Mouse (Mus musculus) midbrain, embryonic 13.5 days (tissue): ENCODE data around the gene Vmn1r127. TPM values are rescaled to one million over a fixed set of nuclear protein-coding genes. Genes with fewer than 3 reads are reported as not detected.
"Not testable (repeated sequence)": the region's sequence is repeated elsewhere in the genome, so short reads cannot be mapped to it uniquely, and the experiment has no call there.

Source experiments
- ATAC-seq: fragments of 200-750 bp; cut with Nextera tagmentation; 2 replicates; pipeline ENCODE4 v1.8.0; 2017; ENCODE audit warnings: mild to moderate bottlenecking, moderate TSS enrichment, moderate library complexity
- H3K27ac ChIP-seq: fragments of 300-500 bp; sonication (generic); 2 replicates; pipeline ENCODE4 v1.5.1; 2015; ENCODE audit warnings: inconsistent platforms, mild to moderate bottlenecking, moderate library complexity
- H3K27me3 ChIP-seq: fragments of 300-500 bp; sonication (generic); 2 replicates; pipeline ENCODE4 v1.6.1; 2015; ENCODE audit warnings: mild to moderate bottlenecking, inconsistent platforms
- H3K36me3 ChIP-seq: fragments of 300-500 bp; sonication (generic); 2 replicates; pipeline ENCODE4 v1.6.1; 2015; ENCODE audit warnings: mild to moderate bottlenecking, inconsistent platforms
- H3K4me1 ChIP-seq: fragments of 300-500 bp; sonication (generic); replicated peaks from 2 replicates; pipeline ENCODE4 v1.6.1; 2015; ENCODE audit warnings: inconsistent platforms
- H3K4me2 ChIP-seq: fragments of 300-500 bp; sonication (generic); replicated peaks from 2 replicates; pipeline ENCODE4 v1.6.1; 2015; ENCODE audit warnings: moderate library complexity, mild to moderate bottlenecking, inconsistent platforms
- H3K4me3 ChIP-seq: fragments of 300-500 bp; sonication (generic); replicated peaks from 2 replicates; pipeline ENCODE4 v1.5.1; 2015; ENCODE audit warnings: mild to moderate bottlenecking, inconsistent platforms
- H3K9ac ChIP-seq: fragments of 300-500 bp; sonication (generic); replicated peaks from 2 replicates; pipeline ENCODE4 v1.6.1; 2015; ENCODE audit warnings: mild to moderate bottlenecking, inconsistent platforms
- H3K9me3 ChIP-seq: fragments of 300-500 bp; sonication (generic); 2 replicates; pipeline ENCODE4 v1.6.1; 2016; ENCODE audit warnings: mild to moderate bottlenecking, inconsistent platforms
- WGBS: fragments of 180-500 bp; shearing (Covaris S2); methylation state at CpG from one replicate; pipeline ENCODE4 v1.1.7; 2015; 5-methylcytosine and 5-hydroxymethylcytosine counted together
- polyA plus RNA-seq: library from polyadenylated mRNA; unstranded; fragments of >200 nt; fragmentation: Nextera tagmentation; extraction: Ambion mirVana; gene quantifications from 2 replicates; pipeline ENCODE4 v1.2.1, GENCODE M21; 2015

Vmn1r127 gene
- polyA plus RNA-seq = not detected in 2 replicates

DNA sequence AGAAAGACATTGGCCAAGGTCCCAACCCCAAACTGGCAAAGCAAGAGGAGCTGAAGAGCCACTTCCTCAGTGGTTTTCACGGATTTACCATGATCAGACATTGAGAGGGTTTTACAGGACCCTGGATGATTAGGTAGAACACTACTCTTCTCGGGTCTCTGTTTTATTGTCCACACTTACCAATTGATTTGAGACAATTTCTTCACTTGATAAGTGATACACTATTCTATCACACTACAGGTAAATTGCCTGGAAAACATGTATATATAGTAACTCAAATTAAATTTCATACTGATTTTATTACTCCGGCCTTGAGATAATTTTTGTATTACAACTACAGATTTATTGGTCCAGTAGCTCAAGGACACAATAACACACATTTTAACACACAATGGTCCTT, at the start of gene Vmn1r127:
TSS of gene Vmn1r127 (minus strand) at position 101 of the 400 bp plus-strand sequence.
- H3K4me3 ChIP-seq, H3K4me1 ChIP-seq, H3K9ac ChIP-seq, H3K36me3 ChIP-seq, H3K9me3 ChIP-seq, ATAC-seq, H3K27ac ChIP-seq, H3K27me3 ChIP-seq, H3K4me2 ChIP-seq: not testable (repeated sequence)
- WGBS = no CpG with 5 or more reads among the region's 3 CpGs

DNA sequence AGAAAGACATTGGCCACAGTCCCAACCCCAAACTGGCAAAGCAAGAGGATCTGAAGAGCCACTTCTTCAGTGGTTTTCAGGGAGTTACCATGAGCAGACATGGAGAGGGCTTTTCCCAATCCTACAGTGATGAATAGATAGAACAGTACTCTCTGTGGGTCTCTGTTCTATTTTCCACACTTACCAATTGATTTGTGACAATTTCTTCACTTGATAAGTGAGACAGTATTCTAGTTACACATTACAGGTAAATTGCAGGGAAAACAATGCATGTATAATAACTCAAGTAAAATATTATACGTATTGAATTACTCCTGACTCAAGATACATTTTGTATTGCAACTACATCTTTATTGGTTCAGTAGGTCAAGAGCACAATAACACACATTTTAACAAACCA, 41.5 kb upstream of the Vmn1r127 start, which contains the start of gene Vmn1r129:
TSS of gene Vmn1r129 (minus strand) at position 101 of the 400 bp plus-strand sequence.
- H3K36me3 ChIP-seq, H3K4me2 ChIP-seq: not testable (repeated sequence)
- no CpG with 5 or more reads among the region's 1 CpGs for WGBS

DNA sequence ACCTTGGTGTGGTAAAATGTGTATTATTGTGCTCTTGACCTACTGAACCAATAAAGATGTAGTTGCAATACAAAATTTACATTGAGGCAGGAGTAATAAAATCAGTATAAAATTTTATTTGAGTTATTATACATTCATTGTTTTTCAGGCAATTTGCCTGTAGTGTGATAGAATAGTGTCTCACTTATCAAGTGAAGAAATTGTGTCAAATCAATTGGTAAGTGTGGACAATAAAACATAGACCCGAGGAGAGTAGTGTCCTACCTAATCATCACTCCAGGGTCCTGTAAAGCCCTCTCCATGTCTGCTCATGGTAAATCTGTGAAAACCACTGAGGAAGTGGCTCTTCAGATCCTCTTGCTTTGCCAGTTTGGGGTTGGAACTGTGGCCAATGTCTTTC, 29.4 kb upstream of the Vmn1r127 start, which contains the start of gene Vmn1r128:
TSS of gene Vmn1r128 (plus strand) at position 301 of the 400 bp plus-strand sequence.
- not testable (repeated sequence) for H3K36me3 ChIP-seq, ATAC-seq, H3K27ac ChIP-seq, H3K9me3 ChIP-seq, H3K4me2 ChIP-seq, H3K4me1 ChIP-seq, H3K4me3 ChIP-seq, H3K27me3 ChIP-seq, H3K9ac ChIP-seq
- 87% methylated on average over 1 of the region's 1 CpGs for WGBS

More for the DNA sequence above, 41.5 kb upstream of the Vmn1r127 start, which contains the start of gene Vmn1r129:
- H3K4me1 ChIP-seq, H3K27ac ChIP-seq, H3K27me3 ChIP-seq, H3K4me3 ChIP-seq, ATAC-seq, H3K9ac ChIP-seq, H3K9me3 ChIP-seq: not testable (repeated sequence)

DNA sequence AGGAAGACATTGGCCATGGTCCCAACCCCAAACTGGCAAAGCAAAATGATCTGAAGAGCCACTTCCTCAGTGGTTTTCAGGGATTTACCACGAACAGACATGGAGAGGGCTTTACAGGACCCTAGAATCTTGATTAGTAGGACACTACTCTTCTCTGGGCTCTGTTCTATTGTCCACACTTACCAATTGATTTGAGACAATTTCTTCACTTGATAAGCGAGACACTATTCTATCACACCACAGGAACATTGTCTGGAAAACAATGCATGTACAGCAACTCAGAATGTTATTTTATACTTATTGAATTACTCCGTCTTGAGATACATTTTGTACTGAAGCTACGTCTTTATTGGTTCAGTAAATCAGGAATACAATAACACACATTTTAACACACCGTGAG, 18.3 kb downstream of the Vmn1r127 start, which contains the start of gene Vmn1r126:
TSS of gene Vmn1r126 (minus strand) at position 101 of the 400 bp plus-strand sequence.
- no CpG with 5 or more reads among the region's 5 CpGs for WGBS
- H3K9me3 ChIP-seq, ATAC-seq, H3K27ac ChIP-seq, H3K9ac ChIP-seq, H3K4me3 ChIP-seq, H3K4me2 ChIP-seq, H3K4me1 ChIP-seq, H3K36me3 ChIP-seq, H3K27me3 ChIP-seq: not testable (repeated sequence)

DNA sequence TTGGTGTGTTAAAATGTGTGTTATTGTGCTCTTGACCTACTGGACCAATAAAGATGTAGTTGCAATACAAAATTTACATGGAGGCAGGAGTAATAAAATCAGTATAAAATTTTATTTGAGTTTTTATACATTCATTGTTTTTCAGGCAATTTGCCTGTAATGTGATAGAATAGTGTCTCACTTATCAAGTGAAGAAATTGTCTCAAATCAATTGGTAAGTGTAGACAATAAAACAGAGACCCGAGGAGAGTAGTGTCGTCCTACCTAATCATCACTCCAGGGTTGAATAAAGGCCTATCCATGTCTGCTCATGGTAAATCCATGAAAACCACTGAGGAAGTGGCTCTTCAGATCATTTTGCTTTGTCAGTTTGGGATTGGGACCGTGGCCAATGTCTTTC, 47.8 kb downstream of the Vmn1r127 start, which contains the start of gene Vmn1r125:
TSS of gene Vmn1r125 (plus strand) at position 301 of the 400 bp plus-strand sequence.
- H3K36me3 ChIP-seq, H3K4me3 ChIP-seq, H3K4me1 ChIP-seq, H3K27ac ChIP-seq, H3K4me2 ChIP-seq, H3K27me3 ChIP-seq, H3K9ac ChIP-seq, ATAC-seq, H3K9me3 ChIP-seq: not testable (repeated sequence)
- WGBS = 70% methylated on average over 3 of the region's 3 CpGs

Other genes starting within 250 kb of the Vmn1r127 start
- gene Vmn1r121, start 221.3 kb downstream of the Vmn1r127 start, polyA plus RNA-seq = not detected in 2 replicates
- gene Vmn1r122, start 185.7 kb downstream of the Vmn1r127 start, polyA plus RNA-seq = not detected in 2 replicates
- not detected in 2 replicates for gene Vmn1r123, start 157.7 kb downstream of the Vmn1r127 start, polyA plus RNA-seq
- not detected in 2 replicates for gene Gm5157, start 129.4 kb downstream of the Vmn1r127 start, polyA plus RNA-seq
- not detected in 2 replicates for gene Vmn1r124, start 59.2 kb downstream of the Vmn1r127 start, polyA plus RNA-seq
- not detected in 2 replicates for gene Vmn1r125, start 47.7 kb downstream of the Vmn1r127 start, polyA plus RNA-seq
- not detected in 2 replicates for gene Vmn1r126, start 18.4 kb downstream of the Vmn1r127 start, polyA plus RNA-seq
- gene Vmn1r128, start 29.5 kb upstream of the Vmn1r127 start, polyA plus RNA-seq = not detected in 2 replicates
- not detected in 2 replicates for gene Vmn1r129, start 41.4 kb upstream of the Vmn1r127 start, polyA plus RNA-seq
- gene Gm6882, start 112.9 kb upstream of the Vmn1r127 start, polyA plus RNA-seq = not detected in 2 replicates
- not detected in 2 replicates for gene Vmn1r130, start 191.9 kb upstream of the Vmn1r127 start, polyA plus RNA-seq
- not detected in 2 replicates for gene Vmn1r131, start 226.2 kb upstream of the Vmn1r127 start, polyA plus RNA-seq